Mouse (Mus musculus) thymus, postnatal 4 days (tissue): ENCODE results near the gene Cmas.

ENCODE experiments used
- DNase-seq: peaks from one replicate; pipeline ENCODE4 v3.0.0; 2021

Gene Cmas

DNA sequence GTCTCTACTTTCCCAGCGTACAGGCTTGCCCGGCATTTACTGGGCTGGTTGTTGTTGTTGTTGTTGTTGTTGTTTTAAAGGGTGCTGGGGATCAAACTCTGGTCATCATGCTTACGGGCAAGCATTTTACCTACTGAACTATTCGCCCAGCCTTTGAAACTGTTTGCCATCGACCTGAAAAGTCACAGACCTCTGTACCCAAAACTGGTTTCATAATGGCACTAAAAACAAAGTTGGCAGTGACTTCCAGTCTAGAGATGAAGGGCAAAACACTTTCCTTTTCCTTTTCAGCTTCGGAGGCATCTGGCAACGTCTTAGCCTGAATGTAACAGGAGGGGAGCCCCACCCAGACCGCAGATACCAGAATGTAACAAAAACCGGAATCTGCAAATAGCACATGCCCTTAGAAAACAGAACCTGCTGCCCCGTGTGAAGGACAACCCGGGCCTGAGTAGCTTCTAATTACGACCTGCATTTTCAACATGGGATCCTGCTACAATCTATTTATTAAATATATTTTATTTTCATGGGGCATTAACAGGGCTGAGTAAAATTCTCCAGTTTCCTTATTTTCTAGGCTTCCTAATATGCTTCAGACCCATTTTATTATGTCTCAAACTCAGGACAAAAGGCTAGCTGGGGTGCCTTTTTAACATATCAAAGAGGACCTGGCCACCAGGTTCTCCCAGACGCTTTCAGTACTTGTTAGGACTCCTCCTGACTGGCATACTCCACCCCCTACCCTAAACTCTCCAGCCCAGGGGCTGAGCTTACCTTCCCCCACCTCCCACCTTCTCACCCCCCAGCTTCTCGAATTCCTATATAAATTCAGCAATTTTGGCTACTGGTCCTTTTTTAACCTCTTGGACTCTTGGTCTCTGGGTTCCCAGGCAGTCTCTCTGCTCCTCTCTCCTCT is 3.9 kb upstream of the Cmas start:
- DNase-seq = peak; percentile 49

DNA sequence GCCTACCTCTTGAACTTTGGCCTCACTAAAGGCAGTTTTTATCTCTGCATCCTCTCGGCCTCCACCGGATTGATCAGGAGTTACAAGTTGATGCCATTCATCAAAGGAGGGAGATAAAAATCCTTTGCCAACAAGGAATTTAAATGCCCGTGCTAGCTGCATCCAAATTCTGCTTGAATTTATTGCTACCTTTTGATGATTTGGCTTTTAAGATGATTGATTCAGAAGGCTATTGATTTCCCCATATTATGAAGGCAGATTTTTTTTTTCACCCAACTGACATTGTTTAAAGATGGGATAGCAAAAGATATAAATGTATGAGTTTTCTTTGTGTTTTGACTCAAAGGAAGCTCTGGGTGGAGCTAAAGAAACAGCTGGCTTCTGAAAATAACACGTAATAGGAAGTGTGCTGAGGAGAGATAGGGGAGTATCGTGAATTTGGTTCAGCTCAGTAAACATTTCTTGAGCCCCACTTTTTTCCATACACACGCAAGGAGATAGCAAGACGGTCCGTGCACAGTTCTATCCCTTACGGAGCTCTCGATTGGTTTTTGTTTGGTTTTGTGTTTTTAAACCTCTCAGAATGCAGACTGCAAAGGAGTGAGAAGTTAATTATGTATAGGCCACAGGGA is 964 bp downstream of the Cmas start:
- DNase-seq = no peak

DNA sequence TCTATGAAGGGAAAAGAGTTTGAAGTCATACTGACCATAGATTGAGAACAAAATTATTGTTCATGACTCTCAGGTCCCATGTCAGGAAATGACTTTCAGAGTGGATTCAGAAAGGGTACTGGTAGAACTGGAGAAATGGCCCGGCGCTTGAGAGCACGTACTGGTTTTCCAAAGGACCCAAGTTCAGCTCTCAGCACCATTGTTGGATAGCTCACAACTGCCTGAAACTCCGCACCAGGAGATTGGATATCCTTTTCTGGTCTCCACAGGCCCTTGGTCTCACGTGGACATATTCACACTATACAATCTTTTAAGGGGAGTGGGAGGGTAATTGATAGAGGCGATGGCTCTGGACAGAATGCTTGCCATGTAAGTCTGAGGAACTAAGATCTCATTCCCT is 1.5 kb downstream of the Cmas start:
- DNase-seq = no peak

DNA sequence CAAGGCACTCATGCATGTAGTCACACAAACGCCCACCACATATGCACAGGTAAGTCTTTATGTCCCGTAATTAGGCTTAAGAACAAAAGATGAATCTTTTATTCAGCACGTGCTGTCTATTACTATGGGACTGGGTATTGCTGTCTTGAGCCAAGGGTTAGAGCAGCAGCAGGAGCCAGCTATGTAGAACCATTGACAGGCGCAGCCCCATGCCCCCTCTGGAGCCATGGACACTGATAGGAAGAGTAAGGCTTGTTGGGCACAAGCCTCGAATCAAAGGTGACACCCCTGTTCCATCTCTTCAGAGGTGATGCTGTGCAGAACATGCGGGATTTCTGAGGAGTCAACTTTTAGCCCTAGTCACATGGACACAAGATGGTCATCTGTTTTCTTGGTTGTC is 2.1 kb downstream of the Cmas start:
- no peak for DNase-seq

DNA sequence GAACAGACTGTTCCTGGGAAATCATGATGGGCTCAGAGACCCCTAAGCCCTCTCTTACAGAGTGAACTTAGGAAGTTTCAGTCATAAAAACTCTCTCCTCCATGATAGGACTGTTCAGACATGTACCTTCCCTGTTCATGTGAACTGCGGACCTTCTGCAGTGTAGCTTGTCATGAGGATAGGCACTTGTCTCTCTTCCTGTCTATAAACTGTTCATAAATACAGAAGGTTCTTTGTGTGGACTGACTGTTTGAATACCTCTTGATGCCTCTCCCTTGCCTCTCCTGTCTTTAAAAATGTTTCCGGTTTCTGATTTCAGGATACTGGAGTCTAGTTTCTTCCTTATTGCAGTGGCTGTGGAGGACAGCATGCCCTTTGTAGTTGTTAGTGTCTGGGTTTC is 3.1 kb downstream of the Cmas start:
- DNase-seq = no peak

DNA sequence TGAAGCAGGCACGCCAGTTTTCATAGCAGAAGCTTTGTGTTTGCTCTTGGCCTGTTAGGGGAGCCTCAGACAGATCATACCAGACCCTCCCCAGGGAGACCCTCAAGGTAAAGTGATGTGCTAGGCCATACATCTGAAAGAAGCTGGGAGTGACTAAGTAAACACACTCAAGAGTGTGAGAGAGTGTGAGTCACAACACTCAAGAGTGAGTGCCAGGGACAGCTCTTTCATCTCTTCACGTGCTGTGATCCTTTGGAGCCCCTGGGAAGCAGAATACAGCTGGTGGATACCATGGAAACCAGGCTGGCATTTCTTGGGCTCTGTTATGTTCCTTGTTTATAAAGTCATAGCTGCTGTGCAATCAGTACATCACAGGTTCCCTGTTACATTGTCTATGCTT is 8.4 kb downstream of the Cmas start:
- no peak for DNase-seq

DNA sequence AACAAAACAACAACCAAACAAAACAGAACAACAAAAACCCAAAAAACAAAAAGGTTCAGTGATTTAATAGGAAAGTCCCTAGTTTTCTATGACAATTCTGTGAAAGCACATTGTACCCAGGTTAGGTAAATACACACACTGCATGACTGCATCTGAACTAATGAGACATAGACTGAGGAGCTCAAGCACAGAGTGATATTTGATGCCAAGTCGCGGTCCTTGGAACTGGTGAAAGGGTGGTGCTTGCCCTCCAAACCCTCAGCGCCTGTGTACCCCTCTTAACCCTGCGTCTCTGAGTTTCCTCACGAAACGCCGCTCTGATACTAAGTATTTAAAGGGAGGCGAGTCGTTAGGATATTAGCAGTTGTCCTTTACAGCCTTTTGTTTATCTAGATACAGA is 10.8 kb downstream of the Cmas start:
- DNase-seq = no peak

DNA sequence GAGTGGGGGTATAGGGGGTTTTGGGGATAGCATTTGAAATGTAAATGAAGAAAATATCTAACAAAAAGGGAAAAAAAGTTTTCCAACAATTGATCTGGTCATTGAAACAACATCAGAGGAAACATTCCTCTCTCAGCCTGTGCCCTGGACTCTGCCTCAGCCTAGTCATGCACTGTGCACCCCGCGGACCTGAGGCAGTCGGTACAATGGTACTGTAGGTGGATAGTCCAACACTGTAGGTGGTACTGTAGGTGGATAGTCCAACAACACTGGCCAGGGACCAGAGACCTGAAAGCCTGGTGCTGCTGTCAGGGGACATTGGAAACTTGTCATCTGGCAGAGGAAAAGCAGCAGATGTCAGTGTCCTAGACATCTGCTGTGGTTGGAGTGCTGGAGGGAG is 13.4 kb downstream of the Cmas start:
- no peak for DNase-seq

DNA sequence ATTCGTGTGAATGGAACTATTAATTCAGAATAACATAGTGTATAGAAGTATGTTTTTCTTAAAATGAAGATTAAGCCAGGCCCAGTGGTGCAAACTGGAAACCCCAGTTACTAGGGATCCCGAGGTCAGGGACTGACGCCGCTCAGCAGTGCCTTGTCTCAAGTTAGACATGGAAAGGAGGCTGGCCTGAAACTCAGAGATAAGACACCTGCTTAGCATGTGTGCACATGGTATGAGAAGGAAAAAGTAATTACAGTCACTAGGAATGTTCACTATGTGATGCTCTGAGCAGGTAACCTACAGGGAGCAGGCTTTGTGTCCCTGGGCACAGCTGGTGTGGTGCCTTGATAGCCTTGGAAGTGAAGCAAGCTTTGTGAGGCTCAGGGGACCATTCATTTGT is 15.2 kb downstream of the Cmas start:
- DNase-seq = no peak

DNA sequence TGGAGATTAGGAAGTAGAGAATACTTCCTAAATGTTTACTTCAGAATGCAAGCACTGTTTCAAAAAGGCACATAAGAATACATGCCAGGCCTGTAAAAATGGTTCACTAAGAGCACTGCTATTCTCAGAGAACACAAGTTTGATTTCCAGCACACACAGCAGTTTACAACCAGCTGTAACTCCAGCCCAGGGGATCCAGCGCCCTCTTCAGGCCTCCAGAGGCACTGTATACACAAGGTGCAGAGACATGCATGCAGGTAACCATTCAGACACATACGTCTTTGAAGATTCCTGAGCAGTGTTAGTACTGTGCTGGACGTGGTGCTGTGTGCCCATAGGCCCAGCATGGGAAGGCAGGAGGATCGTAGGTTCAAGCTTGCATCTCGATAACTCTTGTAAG is 17.1 kb downstream of the Cmas start:
- DNase-seq = no peak

DNA sequence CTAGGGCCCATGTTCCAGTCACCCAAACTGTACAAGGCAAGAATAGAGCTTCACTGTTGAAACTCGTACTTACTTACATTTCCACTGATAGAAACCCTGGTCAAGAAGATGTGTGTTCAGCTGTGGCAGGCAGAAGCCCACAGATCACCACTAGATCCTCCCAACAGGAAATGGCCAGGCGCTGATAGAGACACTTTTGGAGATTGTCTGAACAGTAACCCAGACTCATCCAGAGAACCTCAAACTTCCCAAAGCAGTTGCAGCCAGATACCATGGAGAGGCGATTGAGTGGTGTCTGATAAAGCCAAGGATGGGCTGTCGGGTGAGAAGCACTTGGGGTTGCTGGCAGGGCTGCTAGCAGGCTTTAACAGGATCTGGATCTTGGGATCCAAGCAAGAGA is 20.4 kb downstream of the Cmas start:
- no peak for DNase-seq

DNA sequence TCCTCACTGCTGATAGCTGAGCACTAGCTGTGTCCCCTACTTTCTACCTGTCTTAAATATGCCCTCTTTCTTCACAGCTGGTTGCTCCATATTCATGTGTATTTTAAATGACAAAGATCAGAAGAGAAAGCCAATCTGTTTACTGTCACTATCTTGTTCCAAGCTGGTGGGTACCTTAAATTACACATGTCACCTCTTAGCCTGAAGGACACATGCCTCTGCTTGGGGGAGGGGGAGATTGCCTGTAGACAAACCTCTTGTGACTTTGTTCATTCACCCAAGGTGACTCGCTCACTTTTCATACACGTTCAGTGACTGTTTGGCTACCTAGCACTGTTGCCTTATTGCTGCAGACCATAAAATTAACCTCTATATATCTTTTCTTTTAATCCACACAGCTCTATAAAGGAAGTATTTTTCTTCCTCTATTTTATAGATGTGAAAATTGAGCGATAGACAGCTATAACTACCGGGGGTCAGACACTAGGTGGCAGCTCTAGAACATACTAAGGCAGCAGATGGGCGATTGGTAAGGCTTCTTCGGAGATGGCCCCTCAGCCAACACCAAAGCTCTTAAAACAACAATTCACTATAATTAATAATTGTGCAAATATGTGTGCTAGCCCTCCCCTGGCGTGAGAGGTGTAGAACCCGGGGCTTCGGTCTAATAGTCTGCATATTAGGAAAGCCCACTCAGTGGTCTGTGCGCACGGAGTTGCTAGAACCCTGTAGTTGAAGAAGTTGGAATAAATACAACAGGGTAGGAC is 22.7 kb downstream of the Cmas start:
- peak; percentile 70 for DNase-seq

DNA sequence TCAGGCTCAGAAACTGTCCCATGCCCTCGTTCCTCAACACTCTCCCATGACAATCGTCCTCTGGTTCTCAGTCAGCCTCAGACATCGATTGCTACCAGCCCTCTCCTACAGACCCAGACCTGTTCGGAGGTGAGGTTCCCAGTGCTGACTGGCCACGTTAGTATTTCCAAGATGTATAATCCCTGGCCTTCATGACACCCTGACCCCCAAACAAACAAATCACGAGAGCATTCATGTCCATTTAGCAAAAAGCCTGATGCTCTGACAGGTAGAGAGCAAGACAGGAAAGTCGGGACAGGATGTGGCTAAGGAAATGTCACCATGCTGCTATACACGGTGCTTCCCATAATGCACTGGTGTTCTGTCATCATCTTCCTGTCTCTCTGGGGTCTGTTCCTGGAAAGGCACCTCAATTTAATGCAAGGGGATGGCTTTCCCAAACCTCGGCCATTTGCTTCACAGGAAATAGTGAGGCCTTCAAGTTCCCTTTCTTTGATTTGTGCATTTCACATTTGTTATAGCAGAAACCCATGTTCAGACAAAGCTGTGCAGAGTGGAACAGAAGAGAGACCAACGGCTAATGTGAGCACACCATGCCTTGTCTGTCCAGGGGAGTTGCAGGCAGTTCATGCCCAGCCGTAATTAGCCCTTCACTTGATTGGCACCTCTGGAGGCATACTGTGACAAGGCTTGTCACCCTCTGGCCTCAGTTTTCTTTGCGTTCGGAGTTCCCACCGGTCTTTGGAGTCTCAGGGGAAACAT is 23.5 kb downstream of the Cmas start:
- peak; percentile 35 for DNase-seq

DNA sequence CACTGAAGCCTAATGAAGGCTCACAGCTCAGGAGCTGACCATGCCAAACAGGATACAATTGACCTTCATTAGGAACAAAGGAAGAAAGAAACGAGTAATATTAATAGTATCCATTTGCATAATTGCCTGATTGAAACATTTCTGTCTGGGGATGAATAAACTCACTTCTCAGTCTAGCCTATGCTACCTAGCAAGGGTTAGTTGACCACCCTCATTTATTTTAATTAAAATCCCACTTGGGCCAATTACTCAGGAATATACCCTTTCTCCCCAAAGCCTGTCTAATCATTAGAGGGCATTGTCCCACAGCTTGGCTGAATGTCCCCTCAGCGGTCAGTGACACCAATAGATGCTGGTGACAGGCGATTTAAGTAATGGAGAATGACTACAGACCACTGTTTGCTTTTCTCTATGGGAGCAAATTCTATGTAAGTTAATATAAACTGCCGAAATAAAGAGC is 24.1 kb downstream of the Cmas start:
- no peak for DNase-seq

DNA sequence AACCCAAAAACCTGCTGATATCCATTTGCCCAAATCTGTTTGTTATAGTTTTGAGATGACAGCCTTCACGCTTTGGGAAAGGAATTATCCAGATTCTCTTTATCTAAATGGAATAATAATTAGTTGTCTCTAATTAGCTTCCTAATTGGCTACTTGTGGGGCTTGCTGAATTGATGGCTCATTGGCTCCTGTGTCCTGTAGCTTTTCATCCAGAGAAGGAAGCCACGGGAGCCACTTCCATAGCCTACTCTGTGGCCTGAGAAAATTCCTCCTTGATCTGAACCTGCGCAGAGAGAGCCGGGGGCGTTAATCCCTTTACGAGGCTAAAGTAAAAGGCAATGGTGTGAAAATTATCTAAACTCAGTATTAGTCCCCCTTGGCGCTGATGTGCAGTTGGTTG is 24.8 kb downstream of the Cmas start:
- DNase-seq = no peak

DNA sequence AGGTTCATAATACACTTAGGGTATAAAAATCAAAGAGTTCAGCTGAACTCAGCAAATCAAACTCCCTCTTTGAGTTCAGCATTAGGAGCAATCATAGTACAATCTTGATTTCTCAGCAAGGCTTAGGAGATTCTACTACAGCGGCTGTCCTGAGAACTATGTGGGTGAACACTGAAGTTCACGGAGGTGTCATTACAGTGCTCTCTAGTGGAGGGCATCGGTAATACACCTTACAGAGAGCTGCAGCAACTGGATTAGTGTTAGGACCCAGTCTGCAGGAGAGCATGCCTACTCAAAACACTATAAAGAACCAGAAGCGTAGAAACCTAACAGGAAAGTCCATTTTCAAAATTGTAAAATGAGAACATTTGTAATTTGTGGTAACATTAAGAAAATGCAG is 28.9 kb downstream of the Cmas start:
- DNase-seq = peak; percentile 80

DNA sequence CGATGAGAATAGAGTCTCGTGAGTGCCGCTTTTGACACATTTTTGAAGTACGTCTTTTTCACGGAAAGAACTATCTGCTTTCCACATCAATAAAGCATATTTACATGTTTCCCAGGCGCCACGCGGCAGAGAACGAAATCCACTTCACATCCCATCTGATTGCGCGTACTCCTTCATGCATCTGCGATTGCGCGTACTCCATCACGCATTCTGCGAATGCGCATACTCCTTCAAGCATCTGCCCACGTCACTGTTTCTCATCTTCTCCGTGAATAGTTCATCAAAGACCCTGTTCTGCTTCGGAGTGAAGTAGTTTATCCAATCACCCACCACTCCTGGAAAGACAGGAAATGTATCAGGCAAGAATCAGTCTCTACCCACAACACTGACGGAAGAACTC is 29.6 kb downstream of the Cmas start:
- no peak for DNase-seq

DNA sequence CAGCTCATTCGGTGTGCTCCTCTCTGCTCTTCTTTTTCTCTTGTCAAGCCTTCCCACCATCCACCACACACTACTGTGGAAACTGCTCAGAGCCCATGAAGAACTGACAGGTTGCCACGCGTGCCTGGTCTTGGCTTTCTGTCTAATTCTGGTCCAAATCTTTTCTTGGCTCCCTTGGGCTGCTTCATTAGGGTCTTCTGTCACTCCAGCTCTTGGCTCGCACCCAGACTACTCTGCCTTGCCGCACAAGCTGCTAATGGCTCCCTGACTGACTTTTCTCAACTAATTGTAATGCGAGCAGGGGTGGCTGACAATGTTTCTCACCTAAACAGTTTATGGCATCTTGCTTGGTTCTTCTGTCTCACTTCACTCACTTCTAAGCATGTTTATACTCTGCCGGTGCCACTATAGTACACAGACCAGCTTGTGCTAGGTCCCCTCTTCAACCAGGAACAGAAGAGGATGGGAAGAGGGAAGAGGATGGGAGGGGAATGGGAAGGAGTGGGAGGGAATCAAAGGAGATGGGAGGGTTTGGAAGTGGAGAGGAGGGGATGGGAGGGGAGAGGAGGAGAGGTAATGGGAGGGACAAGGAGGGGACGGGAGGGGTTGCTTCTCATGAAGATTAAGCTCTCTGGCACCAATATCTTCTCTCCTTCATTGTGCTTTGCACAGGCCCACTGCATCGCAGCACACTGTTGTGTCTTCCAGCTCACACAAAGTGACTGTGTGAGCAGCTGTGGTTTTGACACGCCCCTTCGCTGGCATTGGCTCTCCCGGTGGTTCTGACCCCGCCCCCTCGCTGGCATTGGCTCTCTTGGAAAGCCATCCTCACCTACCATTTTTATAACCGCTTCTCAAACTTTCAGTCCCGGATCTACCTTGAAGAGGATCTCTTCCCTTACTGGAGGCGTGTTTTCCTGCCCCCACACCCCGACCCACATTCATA is 31.8 kb downstream of the Cmas start:
- peak; percentile 41 for DNase-seq

DNA sequence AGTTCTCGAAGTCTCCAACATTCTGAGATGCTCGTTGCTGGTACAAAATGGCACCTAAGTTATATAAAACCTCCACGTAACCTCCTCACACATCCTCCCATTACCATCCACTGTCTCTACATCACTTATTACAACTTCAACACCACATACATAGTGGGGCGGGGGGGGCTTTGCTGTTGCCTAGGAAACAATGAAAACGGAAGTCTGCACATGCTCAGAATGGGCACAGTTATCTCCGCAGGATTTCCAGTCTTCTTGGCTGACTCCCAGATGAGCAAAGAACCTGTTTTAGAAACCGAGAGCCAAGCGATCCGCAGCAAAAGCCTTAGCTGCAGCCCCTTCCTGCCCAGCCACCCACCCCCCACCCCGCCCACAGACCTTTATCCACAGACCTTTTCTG is 33.2 kb downstream of the Cmas start:
- no peak for DNase-seq

DNA sequence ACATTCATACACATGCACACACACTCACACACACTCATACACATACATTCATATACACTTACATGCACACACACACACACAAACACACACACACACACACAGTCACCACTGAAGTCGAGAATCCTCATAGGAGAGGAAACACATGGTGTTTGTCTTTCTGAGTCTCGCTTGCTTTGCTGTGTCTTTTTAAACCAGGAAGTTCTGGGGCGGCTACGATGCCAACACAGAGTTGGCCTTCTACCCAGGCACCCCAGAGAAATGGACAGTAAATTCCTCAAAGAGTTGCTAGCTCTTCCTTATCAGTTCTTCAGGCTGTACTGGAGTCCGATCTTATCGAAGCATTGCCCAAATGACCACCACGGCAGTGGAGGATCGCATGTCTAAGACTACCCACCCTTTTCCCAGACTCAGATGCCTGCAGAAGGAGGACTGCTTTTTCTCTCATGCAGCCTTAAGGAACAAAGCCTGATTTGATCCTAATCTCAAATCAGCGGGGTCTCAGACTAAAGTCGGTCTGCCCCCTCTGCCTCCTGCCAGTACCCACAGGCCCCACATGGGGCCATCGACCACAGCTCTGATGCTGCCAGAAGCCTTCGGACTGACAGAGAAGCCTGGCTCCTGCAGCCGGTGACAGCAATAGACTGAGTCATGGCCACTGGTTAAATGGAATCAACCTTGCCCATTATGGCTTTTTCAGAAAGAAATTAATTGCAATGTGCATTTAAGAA is 35.9 kb downstream of the Cmas start:
- DNase-seq = peak; percentile 32

DNA sequence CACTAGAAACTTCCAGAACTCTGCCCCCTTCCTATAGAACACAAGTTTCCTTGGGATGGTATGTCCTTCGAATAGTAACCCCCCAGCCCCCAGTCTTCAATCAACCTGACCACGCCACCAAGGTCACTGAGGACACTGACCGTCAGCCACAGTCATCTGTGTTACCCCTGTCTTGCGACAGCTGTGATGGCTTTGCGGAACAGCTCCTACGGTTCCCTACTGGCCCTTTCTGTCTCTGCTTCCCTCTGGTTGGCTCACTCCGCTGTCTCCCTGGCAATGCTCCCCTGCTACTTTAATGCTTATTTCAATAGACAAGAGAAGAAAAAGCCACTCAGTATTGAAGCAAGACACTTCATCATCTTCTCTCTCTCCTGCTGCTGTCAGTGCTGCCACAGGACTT is 37.0 kb downstream of the Cmas start:
- no peak for DNase-seq
